Mouse (Mus musculus) embryonic fibroblast, embryonic 13.5 days (primary cell): ENCODE results near the gene Hbp1. TPM values are rescaled to one million over a fixed set of nuclear protein-coding genes. Genes with fewer than 3 reads are reported as not detected.
A peak's percentile ranks its signal among the peaks of the same experiment; 100 is the strongest.

Source experiments
- H3K27ac ChIP-seq: 2 replicates; pipeline ENCODE4 v1.5.1; 2012; ENCODE audit warnings: low read length, control low read depth, inconsistent platforms; ENCODE audit not compliant: insufficient read depth
- H3K4me1 ChIP-seq: 2 replicates; pipeline ENCODE4 v1.6.1; 2011; ENCODE audit warnings: low read length; ENCODE audit not compliant: control insufficient read depth, insufficient read depth
- H3K4me3 ChIP-seq: 2 replicates; pipeline ENCODE4 v1.5.1; 2011; ENCODE audit warnings: mild to moderate bottlenecking, control low read depth, low read length; ENCODE audit not compliant: insufficient read depth
- CTCF ChIP-seq: IDR thresholded peaks from 2 replicates; pipeline ENCODE4 v1.5.1; 2011; ENCODE audit warnings: mild to moderate bottlenecking, control low read depth, low read length, moderate library complexity, borderline replicate concordance; ENCODE audit not compliant: insufficient read depth
- POLR2A ChIP-seq: IDR thresholded peaks from 2 replicates; pipeline ENCODE4 v1.6.1; 2011; ENCODE audit warnings: low read depth, mild to moderate bottlenecking, control low read depth, low read length, moderate library complexity
- polyA plus RNA-seq: library from polyadenylated mRNA; stranded (reverse); fragments of >200 nt; gene quantifications from 2 replicates; pipeline ENCODE4 v1.2.4, GENCODE M21; 2011; ENCODE audit warnings: low read depth; ENCODE audit not compliant: missing spikeins, insufficient read length

Gene Hbp1
- 70.6 and 104 TPM in 2 replicates for polyA plus RNA-seq

GRCm38 (mm10) chr12:31949759-31950658, at the start of gene Hbp1:
Hbp1 (minus strand) TSS chr12:31950535.
- peak within 1 kb of the TSS; percentile 83 for H3K27ac ChIP-seq
- no peak for TF ChIP-seq CTCF
- TF ChIP-seq POLR2A, result peak; percentile 70
- no peaks in the 10 kb centered on the region for H3K4me1 ChIP-seq
- peak within 1 kb of the TSS; percentile 90 for H3K4me3 ChIP-seq

- TF ChIP-seq POLR2A, result no peak
- TF ChIP-seq CTCF, result no peak
- H3K4me1 ChIP-seq, result peaks cover 14% of the 10 kb centered on the region; the same call in 1 of the 2 replicates
Observed at GRCm38 (mm10) chr12:31998706-31999105, 48.4 kb upstream of the Hbp1 start.

GRCm38 (mm10) chr12:31997328-31997878, 47.1 kb upstream of the Hbp1 start:
- TF ChIP-seq CTCF (no peak), POLR2A (no peak)
- no peak overlapping the region for H3K4me3 ChIP-seq
- peaks cover 16% of the 10 kb centered on the region for H3K4me1 ChIP-seq
- H3K27ac ChIP-seq, result peak overlapping the region; percentile 37; the same call in 1 of the 2 replicates

More at GRCm38 (mm10) chr12:31998706-31999105, 48.4 kb upstream of the Hbp1 start:
- Histone ChIP-seq H3K27ac (no peak overlapping the region), H3K4me3 (no peak overlapping the region)

GRCm38 (mm10) chr12:31996877-31997276, 46.5 kb upstream of the Hbp1 start:
- no peak overlapping the region for H3K4me3 ChIP-seq
- TF ChIP-seq CTCF (no peak), POLR2A (no peak)
- peak overlapping the region; percentile 87; the same call in 1 of the 2 replicates for H3K27ac ChIP-seq
- H3K4me1 ChIP-seq, result peaks cover 17% of the 10 kb centered on the region

GRCm38 (mm10) chr12:31990575-31990974, 40.2 kb upstream of the Hbp1 start:
- Histone ChIP-seq H3K4me1 (peaks cover 7% of the 10 kb centered on the region; the same call in 1 of the 2 replicates), H3K4me3 (no peak overlapping the region), H3K27ac (no peak overlapping the region)
- TF ChIP-seq POLR2A (no peak), CTCF (no peak)

- TF ChIP-seq POLR2A, result no peak
- TF ChIP-seq CTCF, result no peak
- H3K4me3 ChIP-seq, result no peak overlapping the region
- no peak overlapping the region for H3K27ac ChIP-seq
- H3K4me1 ChIP-seq, result peaks cover 7% of the 10 kb centered on the region; the same call in 1 of the 2 replicates
Observed at GRCm38 (mm10) chr12:31989726-31990125, 39.4 kb upstream of the Hbp1 start.

- Histone ChIP-seq H3K4me1 (no peaks in the 10 kb centered on the region), H3K27ac (no peak overlapping the region), H3K4me3 (no peak overlapping the region)
- TF ChIP-seq CTCF, result no peak
- no peak for TF ChIP-seq POLR2A
Observed at GRCm38 (mm10) chr12:31986463-31986862, 36.1 kb upstream of the Hbp1 start.

- TF ChIP-seq POLR2A, result no peak
- TF ChIP-seq CTCF, result no peak
- no peak overlapping the region for H3K27ac ChIP-seq
- no peak overlapping the region for H3K4me3 ChIP-seq
- no peaks in the 10 kb centered on the region for H3K4me1 ChIP-seq
Observed at GRCm38 (mm10) chr12:31985738-31986137, 35.4 kb upstream of the Hbp1 start.

- TF ChIP-seq CTCF, result no peak
- no peak for TF ChIP-seq POLR2A
- no peak overlapping the region for H3K27ac ChIP-seq
- no peaks in the 10 kb centered on the region for H3K4me1 ChIP-seq
- H3K4me3 ChIP-seq, result no peak overlapping the region
Observed at GRCm38 (mm10) chr12:31984664-31985063, 34.3 kb upstream of the Hbp1 start.

GRCm38 (mm10) chr12:31984206-31984605, 33.9 kb upstream of the Hbp1 start:
- Histone ChIP-seq H3K27ac (no peak overlapping the region), H3K4me3 (no peak overlapping the region), H3K4me1 (no peaks in the 10 kb centered on the region)
- TF ChIP-seq POLR2A, result no peak
- no peak for TF ChIP-seq CTCF
